Mouse (Mus musculus) frontal cortex, adult 2 months (tissue): Measurements from ENCODE around the gene Jpt2. TPM values are rescaled to one million over a fixed set of nuclear protein-coding genes. Genes with fewer than 3 reads are reported as not detected.

Experiments
- DNase-seq, 2 experiments: peaks; one replicate each; pipeline ENCODE4 v3.0.0; 2022; ENCODE audit warnings: low spot score in 1 of 2; ENCODE audit errors: extremely low spot score in 1 of 2
- polyA plus RNA-seq: library from polyadenylated mRNA; depleted of rRNA; stranded (reverse); fragments of >200 nt; gene quantifications from 2 replicates; pipeline ENCODE4 v1.2.3, GENCODE M21; 2012; rRNA removed

Gene Jpt2
- polyA plus RNA-seq, 1 experiment = 6.3 TPM

DNA sequence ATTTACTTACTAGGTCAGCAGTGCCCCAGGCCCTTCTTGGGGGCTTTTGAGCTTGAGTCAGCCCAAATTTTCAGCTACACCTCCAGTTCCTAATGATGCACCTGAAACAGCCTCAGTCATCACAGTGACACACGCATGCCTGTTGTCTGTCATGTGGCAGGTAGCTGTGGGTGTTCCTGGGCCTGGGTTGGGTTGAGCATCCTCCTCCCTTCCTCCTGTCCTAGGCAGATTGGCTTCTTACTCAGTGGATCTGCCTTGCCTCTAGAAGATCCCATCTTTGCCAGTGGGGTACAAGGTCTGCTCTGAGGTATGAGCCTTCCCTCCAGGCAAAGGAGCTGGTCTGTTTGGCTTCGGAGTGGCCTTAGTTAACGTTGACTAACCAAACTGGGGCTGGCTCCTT lies 71.6 kb downstream of the Jpt2 start:
- DNase-seq = no peak

Other genes starting within 250 kb of the Jpt2 start
- gene Rnf151, start 242.6 kb downstream of the Jpt2 start, polyA plus RNA-seq = 0.11 and 0.38 TPM in 2 replicates
- gene Rps2, start 242.6 kb downstream of the Jpt2 start, polyA plus RNA-seq = 967 and 1,066 TPM in 2 replicates
- 445 and 493 TPM in 2 replicates for gene Ndufb10, start 236.2 kb downstream of the Jpt2 start, polyA plus RNA-seq
- gene Rpl3l, start 232.9 kb downstream of the Jpt2 start, polyA plus RNA-seq = 0.56 and 0.65 TPM in 2 replicates
- gene Msrb1, start 224.0 kb downstream of the Jpt2 start, polyA plus RNA-seq = 32.7 and 37.7 TPM in 2 replicates
- gene Hs3st6, start 207.7 kb downstream of the Jpt2 start, polyA plus RNA-seq = 0.66 and 0.78 TPM in 2 replicates
- not detected in 2 replicates for gene Meiob, start 156.4 kb downstream of the Jpt2 start, polyA plus RNA-seq
- gene Hagh, start 120.5 kb downstream of the Jpt2 start, polyA plus RNA-seq = 125 and 142 TPM in 2 replicates
- gene Fahd1, start 110.3 kb downstream of the Jpt2 start, polyA plus RNA-seq = 23.5 and 26.0 TPM in 2 replicates
- 0.06 and 0.16 TPM in 2 replicates for gene Igfals, start 94.7 kb downstream of the Jpt2 start, polyA plus RNA-seq
- 29.0 and 31.4 TPM in 2 replicates for gene Nubp2, start 74.3 kb downstream of the Jpt2 start, polyA plus RNA-seq
- gene Spsb3, start 74.0 kb downstream of the Jpt2 start, polyA plus RNA-seq = 69.1 and 78.1 TPM in 2 replicates
- 63.7 and 67.9 TPM in 2 replicates for gene Eme2, start 65.6 kb downstream of the Jpt2 start, polyA plus RNA-seq
- gene Mrps34, start 65.6 kb downstream of the Jpt2 start, polyA plus RNA-seq = 111 and 127 TPM in 2 replicates
- gene Nme3, start 64.2 kb downstream of the Jpt2 start, polyA plus RNA-seq = 76.8 and 81.6 TPM in 2 replicates
- gene Mapk8ip3, start 23.7 kb downstream of the Jpt2 start, polyA plus RNA-seq = 325 and 357 TPM in 2 replicates
- 21.5 and 22.2 TPM in 2 replicates for gene Cramp1l, start 55.1 kb upstream of the Jpt2 start, polyA plus RNA-seq
- gene Ift140, start 55.4 kb upstream of the Jpt2 start, polyA plus RNA-seq = 19.0 and 23.6 TPM in 2 replicates
- gene Tmem204, start 122.9 kb upstream of the Jpt2 start, polyA plus RNA-seq = 16.2 and 16.3 TPM in 2 replicates
- 19.0 and 27.2 TPM in 2 replicates for gene Telo2, start 155.3 kb upstream of the Jpt2 start, polyA plus RNA-seq
- 0.08 and 0.16 TPM in 2 replicates for gene Ptx4, start 160.1 kb upstream of the Jpt2 start, polyA plus RNA-seq
- 45.6 and 51.4 TPM in 2 replicates for gene Clcn7, start 172.7 kb upstream of the Jpt2 start, polyA plus RNA-seq
- 0.04 TPM in 1 of 2 replicates, not detected in the other for gene Ccdc154, start 201.8 kb upstream of the Jpt2 start, polyA plus RNA-seq
- not detected in 2 replicates for gene Gm38655, start 214.8 kb upstream of the Jpt2 start, polyA plus RNA-seq
- 21.9 and 23.4 TPM in 2 replicates for gene BC003965, start 223.9 kb upstream of the Jpt2 start, polyA plus RNA-seq
- gene Unkl, start 227.7 kb upstream of the Jpt2 start, polyA plus RNA-seq = 41.1 and 42.1 TPM in 2 replicates